Mouse (Mus musculus) neural tube, embryonic 14.5 days (tissue): Measurements from ENCODE around the gene Ftl1. TPM values are rescaled to one million over a fixed set of nuclear protein-coding genes. Genes with fewer than 3 reads are reported as not detected.
"Not testable (repeated sequence)": the region's sequence is repeated elsewhere in the genome, so short reads cannot be mapped to it uniquely, and the experiment has no call there.

Source experiments
- ATAC-seq: fragments of 200-750 bp; cut with Nextera tagmentation; 2 replicates; pipeline ENCODE4 v1.8.0; 2017; ENCODE audit warnings: low read depth, mild to moderate bottlenecking, moderate TSS enrichment, moderate library complexity
- H3K27ac ChIP-seq: fragments of 300-500 bp; sonication (generic); 2 replicates; pipeline ENCODE4 v1.5.1; 2014; ENCODE audit warnings: low read depth, mild to moderate bottlenecking, control low read depth, low read length, moderate library complexity, mixed read lengths
- H3K27me3 ChIP-seq: fragments of 300-500 bp; sonication (generic); 2 replicates; pipeline ENCODE4 v1.6.1; 2014; ENCODE audit warnings: low read length; ENCODE audit not compliant: control insufficient read depth, insufficient read depth
- H3K36me3 ChIP-seq: fragments of 300-500 bp; sonication (generic); 2 replicates; pipeline ENCODE4 v1.6.1; 2014; ENCODE audit warnings: low read length, mixed read lengths; ENCODE audit not compliant: control insufficient read depth, insufficient read depth
- H3K4me1 ChIP-seq: fragments of 300-500 bp; sonication (generic); 2 replicates; pipeline ENCODE4 v1.6.1; 2014; ENCODE audit warnings: low read length; ENCODE audit not compliant: control insufficient read depth, insufficient read depth
- H3K4me2 ChIP-seq: fragments of 300-500 bp; sonication (generic); 2 replicates; pipeline ENCODE4 v1.6.1; 2014; ENCODE audit warnings: mild to moderate bottlenecking, low read depth, low read length, control low read depth
- H3K4me3 ChIP-seq: fragments of 300-500 bp; sonication (generic); 2 replicates; pipeline ENCODE4 v1.5.1; 2014; ENCODE audit warnings: low read depth, low read length, control low read depth, mixed read lengths
- H3K9ac ChIP-seq: fragments of 300-500 bp; sonication (generic); replicated peaks from 2 replicates; pipeline ENCODE4 v1.6.1; 2014; ENCODE audit warnings: low read depth, mild to moderate bottlenecking, control low read depth, low read length, mixed read lengths
- H3K9me3 ChIP-seq: fragments of 300-500 bp; sonication (generic); 2 replicates; pipeline ENCODE4 v1.6.1; 2016; ENCODE audit warnings: low read length; ENCODE audit not compliant: control insufficient read depth
- WGBS: fragments of 180-500 bp; shearing (Covaris S2); extraction: QIAGEN DNeasy Blood & Tissue Kit; methylation state at CpG from one replicate; pipeline ENCODE4 v1.1.7; 2014; 5-methylcytosine and 5-hydroxymethylcytosine counted together
- polyA plus RNA-seq: library from polyadenylated mRNA; unstranded; fragments of >200 nt; fragmentation: Nextera tagmentation; extraction: Ambion mirVana; gene quantifications from 2 replicates; pipeline ENCODE4 v1.2.1, GENCODE M21; 2014

Gene Ftl1
- polyA plus RNA-seq, 1 experiment from 2014 or later, result 5,088 TPM

DNA sequence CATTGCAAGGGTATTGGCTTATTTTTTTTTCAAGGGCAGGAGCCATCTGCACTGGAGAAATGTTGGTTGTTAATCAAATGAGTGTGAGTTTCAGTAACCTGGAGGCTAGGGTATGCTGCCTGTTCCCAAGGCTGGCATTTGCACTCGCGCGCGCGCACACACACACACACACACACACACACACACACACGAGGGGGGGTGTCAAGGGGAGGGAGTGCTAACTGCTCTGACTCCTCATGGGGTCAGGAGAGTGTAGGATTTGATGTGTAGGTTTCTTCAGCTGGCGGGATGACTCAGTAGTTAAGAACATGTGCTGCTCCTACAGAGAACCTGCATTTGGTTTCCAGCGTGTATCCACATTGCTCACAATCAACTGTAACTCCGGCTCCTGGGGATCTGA lies 31.1 kb upstream of the Ftl1 start:
- Histone ChIP-seq H3K9me3 (no peaks in the 10 kb centered on the region), H3K4me1 (peaks cover 4% of the 10 kb centered on the region; the same call in 1 of the 2 replicates), H3K4me3 (no peak overlapping the region), H3K9ac (no peak overlapping the region), H3K27ac (no peak overlapping the region), H3K27me3 (no peaks in the 10 kb centered on the region), H3K36me3 (peaks cover 26% of the 10 kb centered on the region), H3K4me2 (no peak overlapping the region)
- WGBS, result 21% methylated on average over 9 of the region's 9 CpGs
- peak; percentile 28; the same call in 1 of the 2 replicates for ATAC-seq

GRCm38 (mm10) chr7:45489578-45489977 lies 29.9 kb upstream of the Ftl1 start:
- no peak overlapping the region for H3K4me2 ChIP-seq

DNA sequence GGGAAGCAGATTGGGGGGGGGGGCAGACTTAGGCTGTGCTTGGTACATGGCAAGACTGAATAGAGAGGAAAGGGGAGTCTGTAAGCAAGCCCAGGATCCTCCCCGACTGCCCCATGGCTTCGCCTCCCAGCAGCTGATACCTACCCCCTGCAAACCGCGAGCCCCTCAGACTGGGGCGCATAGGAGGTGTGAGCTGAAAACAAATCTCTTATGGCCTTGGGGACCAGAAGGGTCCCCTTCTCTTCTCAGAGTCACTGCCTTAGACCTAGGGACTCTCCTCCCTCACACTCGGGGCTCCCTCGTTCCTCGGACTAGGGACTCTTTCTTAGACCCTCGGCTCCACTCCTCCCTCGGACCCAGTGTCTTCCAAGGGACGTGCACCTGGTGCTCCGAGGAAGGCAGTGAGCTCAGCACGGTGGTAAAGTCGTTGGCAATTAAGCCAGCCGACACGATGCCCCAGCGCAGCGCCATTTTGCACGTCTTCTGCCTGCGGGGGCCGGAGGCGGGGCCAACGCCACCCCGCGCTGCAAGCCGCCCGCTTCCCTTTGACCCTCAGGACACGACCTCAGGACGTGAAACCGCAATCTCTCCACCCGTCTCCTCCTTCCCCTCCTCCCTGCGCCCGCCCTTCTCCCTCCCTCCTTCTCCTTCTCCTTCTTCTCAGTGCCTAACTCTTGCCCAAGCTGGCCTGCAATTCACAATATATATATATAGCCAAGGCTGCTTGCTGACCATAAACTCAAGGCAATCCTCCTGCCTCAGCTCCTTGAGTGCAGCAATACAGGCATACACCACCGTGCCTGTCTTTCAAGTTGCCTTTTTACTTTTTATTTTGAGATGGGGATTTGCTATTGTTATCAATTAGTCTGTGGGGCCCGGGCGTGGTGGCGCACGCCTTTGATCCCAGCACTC lies 28.9 kb upstream of the Ftl1 start, which contains the start of gene Dhdh:
Gene Dhdh, minus strand, starts transcription at position 513 of the 912 bp plus-strand sequence.
- peak within 1 kb of the TSS; percentile 53 for H3K4me2 ChIP-seq
- ATAC-seq, result peak; percentile 50
- WGBS, result 9% methylated on average over 38 of the region's 38 CpGs
- H3K9ac ChIP-seq, result peak within 1 kb of the TSS; percentile 44
- peak within 1 kb of the TSS; percentile 31 for H3K4me3 ChIP-seq
- peaks cover 4% of the 10 kb centered on the region; the same call in 1 of the 2 replicates for H3K4me1 ChIP-seq
- no peaks in the 10 kb centered on the region for H3K27me3 ChIP-seq
- H3K9me3 ChIP-seq, result no peaks in the 10 kb centered on the region
- peak within 1 kb of the TSS; percentile 74 for H3K27ac ChIP-seq
- H3K36me3 ChIP-seq, result 0 out of 2 replicates have a peak, but pooled peaks cover 9% of the 10 kb centered on the region

More at GRCm38 (mm10) chr7:45489578-45489977, 29.9 kb upstream of the Ftl1 start:
- Histone ChIP-seq H3K4me1 (peaks cover 4% of the 10 kb centered on the region; the same call in 1 of the 2 replicates), H3K9ac (no peak overlapping the region), H3K27me3 (no peaks in the 10 kb centered on the region), H3K36me3 (peaks cover 18% of the 10 kb centered on the region), H3K27ac (no peak overlapping the region), H3K9me3 (no peaks in the 10 kb centered on the region), H3K4me3 (no peak overlapping the region)
- WGBS, result 59% methylated on average over 7 of the region's 7 CpGs
- ATAC-seq, result no peak

DNA sequence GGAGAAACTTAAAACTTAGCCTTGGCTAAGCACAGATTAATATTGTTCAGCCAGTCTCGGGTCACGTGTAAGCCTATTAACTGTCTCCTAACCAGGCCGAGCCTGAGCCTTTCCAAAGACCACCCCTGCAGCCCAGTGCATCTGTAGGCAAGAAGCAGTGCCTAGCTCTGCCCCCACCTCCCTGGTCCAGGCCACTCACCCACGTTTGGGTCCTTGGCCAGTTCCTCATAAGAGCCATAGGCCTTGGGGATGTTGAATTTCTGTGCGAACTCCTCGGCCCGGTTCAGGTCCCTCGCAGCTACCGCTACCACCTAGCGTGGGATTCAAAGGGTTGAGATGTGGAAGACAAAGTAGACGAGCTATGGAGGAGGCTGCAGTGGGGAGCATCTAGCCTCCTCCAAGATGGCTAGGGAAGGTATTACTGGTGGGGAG lies 28.2 kb upstream of the Ftl1 start:
- peak overlapping the region; percentile 53 for H3K4me2 ChIP-seq
- H3K9ac ChIP-seq, result peak overlapping the region; percentile 44; the same call in 1 of the 2 replicates
- peak overlapping the region; percentile 74 for H3K27ac ChIP-seq
- ATAC-seq, result peak; percentile 55
- WGBS, result 25% methylated on average over 11 of the region's 11 CpGs
- peaks cover 4% of the 10 kb centered on the region; the same call in 1 of the 2 replicates for H3K4me1 ChIP-seq
- H3K27me3 ChIP-seq, result no peaks in the 10 kb centered on the region
- no peaks in the 10 kb centered on the region for H3K9me3 ChIP-seq
- H3K4me3 ChIP-seq, result peak overlapping the region; percentile 31; the same call in 1 of the 2 replicates
- H3K36me3 ChIP-seq, result 0 out of 2 replicates have a peak, but pooled peaks cover 2% of the 10 kb centered on the region

DNA sequence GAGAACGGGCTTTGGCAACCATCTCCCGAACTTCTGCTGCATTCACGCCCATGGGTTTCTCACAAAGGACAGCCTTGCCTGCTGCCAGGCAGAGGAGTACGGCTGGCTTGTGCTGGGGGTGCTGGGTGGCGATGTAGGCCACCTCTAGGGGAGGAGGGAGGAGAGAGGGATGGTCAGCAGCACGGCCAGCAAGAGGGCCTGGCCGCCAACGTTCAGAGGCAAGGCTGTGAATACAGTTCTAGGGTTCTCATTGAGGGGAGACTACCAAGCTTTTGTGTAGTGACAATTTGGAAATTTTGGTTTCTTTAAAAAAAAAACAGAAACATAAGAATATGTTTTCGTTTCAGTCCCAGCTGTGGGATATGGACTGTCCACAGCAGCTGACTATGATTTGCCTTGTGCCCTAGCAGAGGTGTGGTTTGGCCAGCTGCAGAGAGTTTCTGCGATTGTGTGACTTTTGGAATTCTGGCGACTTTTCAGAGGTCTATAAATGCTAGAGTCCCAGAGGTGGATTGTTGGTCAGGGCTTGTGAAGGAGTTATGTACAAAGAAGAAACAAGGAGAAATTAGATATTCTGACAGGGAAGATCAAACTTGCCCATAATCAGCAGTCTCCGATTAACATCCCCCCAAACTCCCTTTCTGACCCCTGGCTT lies 27.2 kb upstream of the Ftl1 start, which contains the start of gene Gm45808:
Gene Gm45808, minus strand, starts transcription at position 51 of the 655 bp plus-strand sequence.
- 82% methylated on average over 12 of the region's 12 CpGs for WGBS
- no peak for ATAC-seq
- H3K27ac ChIP-seq, result no peak within 1 kb of the TSS
- H3K4me2 ChIP-seq, result no peak within 1 kb of the TSS
- H3K36me3 ChIP-seq, result no peaks in the 10 kb centered on the region
- H3K9ac ChIP-seq, result no peak within 1 kb of the TSS
- no peaks in the 10 kb centered on the region for H3K9me3 ChIP-seq
- peaks cover 4% of the 10 kb centered on the region; the same call in 1 of the 2 replicates for H3K4me1 ChIP-seq
- H3K27me3 ChIP-seq, result no peaks in the 10 kb centered on the region
- no peak within 1 kb of the TSS for H3K4me3 ChIP-seq

DNA sequence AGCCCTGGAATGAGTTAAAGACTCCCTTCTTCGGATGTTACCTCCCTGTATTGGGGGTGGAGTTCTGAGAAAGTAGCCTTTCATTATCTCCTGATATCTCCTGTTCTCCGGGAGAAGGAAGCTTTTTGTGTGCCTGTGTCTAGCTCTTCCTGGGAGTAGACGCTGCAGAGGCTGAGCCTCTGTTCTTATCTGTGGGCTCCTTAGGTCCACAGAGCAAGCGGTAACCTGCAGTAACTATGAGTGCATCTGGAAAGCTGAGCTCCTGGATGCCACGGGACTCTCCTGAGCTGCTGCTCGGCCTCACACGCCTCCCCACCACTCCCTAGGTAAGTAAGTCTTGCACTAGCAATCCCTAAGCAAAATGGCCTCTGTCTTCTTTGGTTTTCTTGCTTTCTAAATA lies 26.5 kb upstream of the Ftl1 start:
- H3K27ac ChIP-seq, result no peak overlapping the region
- no peaks in the 10 kb centered on the region for H3K9me3 ChIP-seq
- 83% methylated on average over 7 of the region's 7 CpGs for WGBS
- ATAC-seq, result no peak
- no peak overlapping the region for H3K9ac ChIP-seq
- peaks cover 4% of the 10 kb centered on the region; the same call in 1 of the 2 replicates for H3K4me1 ChIP-seq
- no peaks in the 10 kb centered on the region for H3K27me3 ChIP-seq
- H3K4me3 ChIP-seq, result no peak overlapping the region
- no peak overlapping the region for H3K4me2 ChIP-seq
- no peaks in the 10 kb centered on the region for H3K36me3 ChIP-seq

GRCm38 (mm10) chr7:45484985-45485384 lies 25.3 kb upstream of the Ftl1 start:
- WGBS, result 97% methylated on average over 5 of the region's 5 CpGs
- H3K27ac ChIP-seq, H3K9me3 ChIP-seq, H3K36me3 ChIP-seq, H3K4me1 ChIP-seq, ATAC-seq, H3K9ac ChIP-seq, H3K4me3 ChIP-seq, H3K27me3 ChIP-seq, H3K4me2 ChIP-seq: not testable (repeated sequence)

DNA sequence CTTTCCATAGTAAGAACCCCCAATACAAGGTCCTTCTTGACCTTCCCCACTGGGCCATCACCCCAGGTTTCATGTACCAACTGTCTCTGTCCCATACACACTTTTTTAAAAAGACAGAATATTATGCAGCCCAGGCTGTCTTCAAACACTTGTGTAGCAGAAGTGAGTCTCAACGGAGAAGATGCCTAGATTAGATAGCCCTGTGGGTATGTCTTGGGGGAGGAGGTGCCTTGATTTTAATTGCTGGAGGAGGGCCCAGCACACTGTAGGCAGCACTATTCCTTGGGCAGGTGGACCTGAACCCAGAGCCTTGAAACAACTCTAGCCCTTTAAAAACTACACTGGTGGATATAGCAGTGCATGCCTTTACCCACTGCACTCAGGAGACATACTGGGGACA lies 22.5 kb upstream of the Ftl1 start:
- Histone ChIP-seq H3K4me2 (no peak overlapping the region), H3K9ac (no peak overlapping the region), H3K27ac (no peak overlapping the region), H3K9me3 (no peaks in the 10 kb centered on the region), H3K27me3 (no peaks in the 10 kb centered on the region), H3K4me1 (no peaks in the 10 kb centered on the region), H3K4me3 (no peak overlapping the region), H3K36me3 (no peaks in the 10 kb centered on the region)
- WGBS, result 82% methylated on average over 1 of the region's 1 CpGs
- no peak for ATAC-seq
